Mouse (Mus musculus) embryonic fibroblast, embryonic 13.5 days (primary cell): ENCODE data around the gene Fut11.

Source experiments
- CTCF ChIP-seq: IDR thresholded peaks from 2 replicates; pipeline ENCODE4 v1.5.1; 2011; ENCODE audit warnings: mild to moderate bottlenecking, control low read depth, low read length, moderate library complexity, borderline replicate concordance; ENCODE audit not compliant: insufficient read depth
- POLR2A ChIP-seq: IDR thresholded peaks from 2 replicates; pipeline ENCODE4 v1.6.1; 2011; ENCODE audit warnings: low read depth, mild to moderate bottlenecking, control low read depth, low read length, moderate library complexity

DNA sequence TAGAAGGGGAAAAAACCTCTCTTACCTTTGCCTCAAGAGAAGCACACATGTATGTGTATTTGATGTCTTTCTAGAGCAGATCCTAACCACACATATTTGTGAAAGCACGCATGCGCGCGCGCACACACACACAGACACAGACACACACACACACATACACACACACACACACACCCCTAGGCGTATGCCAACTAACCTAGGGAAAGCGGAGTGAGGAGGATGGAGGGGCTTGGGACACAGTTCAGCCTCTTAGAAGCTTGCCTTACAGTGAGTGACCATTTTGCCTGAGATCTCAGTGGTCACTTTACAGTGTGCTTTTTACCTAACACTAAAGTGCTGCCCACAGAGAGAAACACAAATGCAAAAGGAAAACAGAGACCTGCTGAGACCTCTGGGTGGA, 35.1 kb upstream of the Fut11 start:
- TF ChIP-seq POLR2A, result no peak
- no peak for TF ChIP-seq CTCF
